Mouse (Mus musculus) right cerebral cortex, adult 2 months (tissue): ENCODE results near the gene Hddc2.

Experiments
- DNase-seq, 2 experiments: peaks; one replicate each; pipeline ENCODE4 v3.0.0; 2021 to 2022; ENCODE audit warnings: low spot score in 2 of 2

The Hddc2 gene

DNA sequence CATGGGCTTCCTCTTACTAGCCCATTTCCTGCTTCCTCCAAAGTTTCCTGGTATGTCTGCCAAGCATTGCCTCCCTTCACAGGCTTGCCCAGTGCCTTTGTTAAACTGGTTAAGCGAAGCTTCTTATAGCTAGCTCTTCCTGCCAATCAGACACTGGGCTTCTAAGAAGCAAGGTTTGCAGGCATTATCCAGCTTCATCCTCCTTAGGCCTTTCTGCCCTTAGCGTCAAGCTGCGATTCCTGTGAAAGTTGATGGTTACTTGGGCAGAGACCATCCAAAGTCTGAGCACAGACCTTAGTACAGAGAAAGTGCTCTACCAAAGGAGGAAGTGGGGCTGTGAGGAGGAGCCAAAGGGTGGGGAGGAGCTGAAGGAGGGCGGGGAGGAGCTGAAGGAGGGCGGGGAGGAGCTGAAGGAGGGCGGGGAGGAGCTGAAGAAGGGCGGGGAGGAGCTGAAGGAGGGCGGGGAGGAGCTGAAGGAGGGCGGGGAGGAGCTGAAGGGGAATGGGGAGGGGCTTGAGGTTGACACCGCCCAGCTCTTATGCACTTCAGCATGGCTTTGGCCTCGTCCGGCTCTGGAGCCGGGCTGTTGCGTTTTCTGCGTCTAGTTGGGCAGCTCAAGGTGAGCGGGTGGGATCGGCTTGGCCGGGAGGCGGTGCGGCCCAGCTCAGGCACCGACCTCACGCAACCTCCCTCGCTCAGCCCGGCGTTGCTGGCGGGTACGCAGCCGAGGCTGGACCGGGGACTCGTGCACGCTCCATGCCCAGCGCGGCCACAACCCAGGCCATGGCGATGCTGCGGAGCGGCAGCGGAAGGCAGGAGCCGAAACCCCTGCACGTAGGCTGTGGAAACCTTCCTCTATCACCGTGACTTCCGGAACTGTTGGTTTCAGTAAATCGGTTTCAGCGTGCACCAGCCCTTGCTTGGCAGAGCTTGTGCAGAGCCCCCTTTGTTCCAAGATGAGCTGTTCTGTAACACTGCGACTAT is at the start of gene Hddc2:
Gene Hddc2 (plus strand): TSS at position 519 of the 984 bp plus-strand sequence.
- peak; percentile 68 to 70 for DNase-seq

DNA sequence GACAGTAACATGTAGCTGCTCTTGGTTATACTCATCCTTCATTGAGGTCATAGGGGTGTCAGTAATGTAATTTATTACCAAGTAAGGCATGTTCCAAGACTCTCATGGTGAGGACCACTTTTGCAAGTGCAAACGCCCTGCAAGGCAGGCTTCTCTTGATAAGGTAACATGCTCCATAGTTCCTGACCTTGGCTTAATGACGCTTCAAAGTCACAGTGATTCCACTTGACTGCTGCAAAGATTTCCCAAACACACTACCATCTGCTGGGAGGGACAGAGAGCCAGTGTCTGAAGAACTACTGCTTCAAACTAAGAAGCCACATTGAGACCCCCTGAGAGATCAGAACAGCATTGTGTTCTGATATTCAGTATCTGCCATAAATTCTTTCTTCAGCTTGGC is 40.4 kb upstream of the Hddc2 start:
- no peak for DNase-seq

DNA sequence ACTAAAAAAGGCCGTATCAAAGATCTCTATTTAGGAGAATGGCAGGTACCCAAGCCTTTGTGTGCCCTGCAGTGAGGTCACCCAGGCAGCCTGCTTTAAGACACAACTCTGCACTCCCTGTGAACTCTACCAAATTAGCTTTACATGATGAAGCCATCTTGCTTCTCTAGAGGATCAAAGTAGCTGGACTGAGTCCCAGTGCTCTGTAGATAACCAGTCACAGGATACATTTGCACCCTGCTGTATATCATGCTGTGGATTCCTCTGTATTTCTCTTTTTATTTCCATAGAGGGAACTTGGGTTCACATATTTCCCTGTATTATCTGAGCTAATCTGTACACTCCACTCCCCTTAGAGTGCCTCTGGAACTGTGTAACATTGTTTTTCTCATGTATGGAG is 40.0 kb upstream of the Hddc2 start:
- DNase-seq: no peak

DNA sequence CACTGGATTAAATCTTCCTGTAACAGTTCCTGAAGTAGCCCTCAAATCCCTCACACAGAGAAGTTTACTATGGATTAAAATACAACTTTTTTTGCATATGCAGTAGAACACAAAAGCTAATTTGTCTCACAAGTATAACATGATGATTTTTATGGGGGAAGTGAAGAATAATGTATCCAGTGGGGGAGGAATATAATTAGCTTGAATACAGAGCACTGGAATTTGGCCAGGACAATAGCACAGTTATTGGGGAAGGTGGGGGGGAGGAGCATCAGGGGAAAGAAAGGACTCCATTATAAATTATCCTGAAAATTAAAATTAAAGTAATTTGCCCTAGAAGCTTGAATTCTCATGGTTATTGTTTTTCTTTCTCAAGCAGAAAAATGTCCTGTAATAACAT is 25.4 kb upstream of the Hddc2 start:
- no peak for DNase-seq

DNA sequence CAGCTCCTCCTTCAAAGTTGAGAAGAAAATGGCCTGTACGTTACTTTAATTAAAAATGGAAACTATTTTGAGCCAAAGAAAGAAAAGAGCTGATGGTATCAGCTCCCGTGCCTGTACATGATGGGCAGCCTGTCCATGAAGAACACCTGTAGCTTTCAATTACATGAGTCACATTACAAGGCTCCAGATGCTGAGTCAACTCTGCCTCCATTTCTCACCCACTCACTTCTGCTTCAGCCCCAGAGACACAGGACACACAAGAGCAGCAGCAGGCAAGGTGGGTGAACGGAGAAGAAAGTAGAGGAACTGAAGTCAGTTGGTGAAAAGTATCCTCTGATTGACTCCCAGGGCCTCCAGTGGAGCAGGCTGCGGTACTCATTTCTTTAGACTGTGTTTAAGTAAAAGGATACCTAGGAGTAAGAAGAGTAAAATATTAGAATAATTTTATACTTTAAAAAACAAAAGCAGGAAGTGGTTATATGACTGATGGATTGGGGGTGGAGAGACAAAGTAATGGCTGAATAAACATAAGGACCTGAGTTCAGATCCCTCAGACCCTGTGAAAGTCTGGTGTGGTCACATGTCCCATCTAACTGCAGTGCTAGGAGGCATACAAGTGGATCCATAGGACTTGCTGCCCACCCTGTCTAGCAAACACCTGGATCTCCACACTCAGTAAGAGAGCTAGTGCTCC is 24.3 kb upstream of the Hddc2 start:
- DNase-seq: peak in 1 of 2 experiments; percentile 3

DNA sequence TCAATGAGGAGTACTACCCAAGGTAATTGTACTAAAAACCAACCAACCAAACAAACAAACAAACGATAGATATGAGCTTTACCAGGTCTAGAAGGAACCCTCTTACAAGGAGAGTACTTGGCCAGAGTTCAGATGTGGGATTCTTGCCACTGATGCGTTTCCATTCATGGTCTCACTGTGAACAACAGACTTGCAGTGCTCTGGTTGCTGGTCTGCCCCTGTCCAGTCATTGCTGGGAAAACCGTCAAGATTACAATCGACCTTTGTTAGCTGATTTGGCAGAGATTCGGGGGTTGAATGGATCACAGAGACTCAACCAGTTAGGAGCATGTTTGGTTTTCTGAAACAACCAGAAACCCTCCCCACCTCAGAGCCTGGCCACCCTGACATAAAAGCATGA is 17.5 kb upstream of the Hddc2 start:
- no peak for DNase-seq

DNA sequence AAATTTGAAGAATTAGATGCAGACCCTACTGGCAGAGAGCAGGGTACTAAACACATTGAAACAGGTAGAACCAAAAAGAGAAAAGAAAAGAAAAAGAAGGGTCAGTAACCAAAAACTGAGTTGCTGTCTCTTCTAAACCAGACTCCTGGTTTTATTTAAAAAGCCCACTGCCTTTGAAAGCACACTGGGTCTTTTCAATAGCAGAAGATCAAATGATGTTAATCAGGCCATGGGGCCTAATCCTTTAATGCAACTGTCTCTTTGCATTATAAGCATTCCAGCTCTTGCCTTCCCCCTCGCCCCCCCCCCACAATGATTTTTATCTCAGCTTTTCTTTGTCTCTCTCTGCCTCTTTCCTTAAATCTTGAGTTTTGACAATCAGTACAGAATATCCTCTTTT is 16.7 kb upstream of the Hddc2 start:
- no peak for DNase-seq

DNA sequence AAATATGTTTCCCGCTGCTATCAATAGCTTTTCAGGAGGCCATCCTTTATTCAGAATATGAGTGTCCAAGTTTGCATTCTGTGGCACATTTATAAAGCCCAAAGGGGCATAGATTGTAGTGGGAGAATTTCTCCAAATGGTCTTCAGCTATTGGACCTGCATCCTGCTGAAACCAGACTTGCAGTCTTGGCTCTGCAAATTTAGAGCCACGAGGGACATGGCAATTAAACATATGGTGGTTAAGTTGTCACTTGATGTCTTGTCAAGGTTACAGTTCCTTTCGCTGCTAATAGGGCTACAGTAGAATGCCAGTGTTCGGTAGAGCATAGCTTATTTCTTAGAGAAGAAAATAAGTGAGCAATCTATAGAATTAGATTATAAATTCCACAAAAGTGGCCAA is 16.1 kb upstream of the Hddc2 start:
- DNase-seq: no peak

DNA sequence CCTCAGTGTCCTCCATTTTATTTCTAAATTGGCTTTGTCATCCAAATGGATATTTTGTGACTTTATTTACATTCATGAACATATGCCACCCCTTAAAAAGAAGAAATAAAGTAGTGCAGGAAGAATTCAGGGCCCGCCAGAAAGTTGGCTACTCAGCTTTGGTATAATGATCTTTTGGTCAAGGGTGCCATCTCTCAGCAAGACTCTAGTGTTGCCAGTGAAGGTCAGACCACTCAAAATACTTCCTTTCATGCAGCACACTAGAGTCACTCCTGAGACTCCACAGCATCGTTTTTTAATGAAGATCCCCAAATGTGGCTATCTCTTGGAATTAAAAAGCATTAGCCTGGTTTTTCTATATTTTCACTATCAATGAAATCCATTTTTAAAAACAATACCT is 14.9 kb upstream of the Hddc2 start:
- no peak for DNase-seq

DNA sequence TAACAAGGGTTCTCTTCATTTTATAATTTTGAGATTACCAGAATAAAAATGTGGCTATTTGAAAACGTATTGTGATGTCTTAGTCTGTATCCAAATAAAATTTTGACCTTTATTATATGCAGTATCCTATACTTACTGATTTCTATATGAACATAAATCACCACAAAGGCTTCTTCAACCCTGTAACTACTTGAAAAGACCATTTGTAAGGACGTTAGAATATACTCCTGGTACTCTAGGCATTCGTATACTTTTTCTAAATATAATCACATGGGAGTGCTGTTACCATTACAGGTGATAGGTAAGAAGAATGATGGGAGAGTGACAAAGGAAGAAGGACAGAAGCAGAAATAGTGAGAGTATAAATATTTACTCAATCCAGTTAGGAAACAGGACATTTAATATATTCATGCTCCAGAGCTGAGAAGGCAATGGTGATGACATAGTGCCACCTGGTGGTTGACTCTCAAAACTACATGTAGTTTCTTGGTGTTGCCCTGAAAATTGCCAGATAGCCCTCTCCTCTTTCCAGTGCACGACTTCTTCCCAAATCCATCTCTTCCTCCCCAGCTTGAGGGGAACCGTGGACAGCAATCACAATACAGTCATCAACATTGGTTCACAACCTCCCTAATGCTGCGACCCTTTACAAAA is 14.1 kb upstream of the Hddc2 start:
- peak; percentile 76 to 81 for DNase-seq

DNA sequence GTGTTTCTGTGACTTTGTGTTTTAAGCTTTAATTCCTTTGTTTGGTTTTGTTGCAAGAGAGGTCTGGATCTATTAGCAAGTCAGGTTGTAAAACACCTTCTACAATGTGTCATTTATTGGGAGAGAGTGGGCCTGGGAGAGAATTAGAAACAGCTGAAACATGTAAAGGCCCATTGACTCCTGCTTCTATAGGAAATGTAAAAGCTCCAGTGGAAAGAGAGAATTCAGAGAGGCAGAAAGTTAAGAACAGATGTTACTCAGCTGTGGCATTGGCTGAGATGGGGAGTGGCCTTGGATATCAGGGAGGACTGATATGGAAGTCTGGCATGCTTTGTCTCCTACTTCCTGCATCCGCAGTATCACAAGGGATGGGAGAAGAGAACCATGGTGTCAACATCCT is 12.9 kb upstream of the Hddc2 start:
- DNase-seq: no peak

DNA sequence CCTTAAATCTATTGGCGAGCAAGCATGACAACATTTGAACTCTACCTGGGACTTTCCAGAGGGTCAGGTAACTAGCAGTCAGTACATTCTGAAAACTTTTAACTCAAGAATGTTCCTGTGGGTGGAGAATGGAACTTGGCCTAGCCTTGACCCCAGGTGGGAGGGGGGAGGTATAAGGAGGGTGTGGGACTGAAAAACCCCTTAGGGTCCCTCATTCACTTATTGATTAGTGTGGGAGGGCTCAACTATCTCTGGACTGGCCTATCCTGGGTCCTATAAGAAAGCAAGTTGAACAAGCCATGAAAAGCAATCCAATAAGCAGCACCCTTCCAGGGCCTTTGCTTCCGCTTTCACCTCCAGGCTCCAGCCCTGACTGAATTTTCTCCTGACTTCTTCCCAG is 9.7 kb upstream of the Hddc2 start:
- no peak for DNase-seq

DNA sequence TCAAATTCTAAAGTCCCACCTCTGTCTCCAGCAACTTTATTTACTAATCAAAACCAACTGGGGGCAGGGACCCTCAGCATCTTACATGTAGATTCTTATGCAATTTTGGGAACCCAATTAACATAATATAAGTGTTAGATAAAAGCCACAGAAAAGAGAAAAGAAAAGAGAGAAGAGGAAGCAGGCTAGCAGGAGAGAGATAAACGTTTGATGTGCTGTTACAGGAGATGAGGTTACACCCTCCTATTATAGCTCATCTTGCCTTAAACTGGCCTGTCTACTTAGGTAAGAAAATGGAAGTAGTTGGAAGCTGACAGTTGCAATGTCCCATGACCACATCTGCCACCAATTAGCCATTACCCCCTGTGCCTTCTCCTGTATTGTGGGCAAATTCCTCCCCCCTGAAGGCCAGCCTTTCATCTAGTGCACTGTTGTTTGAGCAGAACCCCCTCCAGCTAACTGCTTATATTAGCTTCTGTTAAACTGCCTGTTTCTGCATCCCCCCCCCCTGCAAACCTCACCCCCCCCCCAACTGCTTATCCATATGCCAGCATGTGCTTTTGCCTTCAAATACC is 6.1 kb upstream of the Hddc2 start:
- DNase-seq: no peak

DNA sequence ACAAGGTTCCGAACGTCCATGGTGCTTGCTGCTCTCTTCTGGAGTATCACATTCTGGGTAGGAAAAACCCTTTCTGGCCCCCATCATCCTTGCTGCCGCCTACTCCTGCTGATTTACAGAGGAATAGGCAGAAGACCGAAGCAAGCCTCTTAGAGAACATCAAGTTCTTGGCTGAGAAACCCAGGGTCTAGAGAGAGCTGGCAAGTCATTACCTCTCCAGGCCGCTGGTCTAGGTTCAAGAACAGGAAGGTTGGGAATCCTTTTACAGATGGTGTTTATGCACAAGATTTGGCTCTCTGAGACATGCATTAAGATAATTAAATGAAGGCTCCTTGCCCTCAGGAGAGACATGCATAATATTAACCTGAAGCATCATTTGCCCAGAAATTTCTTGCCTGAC is 5.3 kb downstream of the Hddc2 start:
- DNase-seq: no peak

DNA sequence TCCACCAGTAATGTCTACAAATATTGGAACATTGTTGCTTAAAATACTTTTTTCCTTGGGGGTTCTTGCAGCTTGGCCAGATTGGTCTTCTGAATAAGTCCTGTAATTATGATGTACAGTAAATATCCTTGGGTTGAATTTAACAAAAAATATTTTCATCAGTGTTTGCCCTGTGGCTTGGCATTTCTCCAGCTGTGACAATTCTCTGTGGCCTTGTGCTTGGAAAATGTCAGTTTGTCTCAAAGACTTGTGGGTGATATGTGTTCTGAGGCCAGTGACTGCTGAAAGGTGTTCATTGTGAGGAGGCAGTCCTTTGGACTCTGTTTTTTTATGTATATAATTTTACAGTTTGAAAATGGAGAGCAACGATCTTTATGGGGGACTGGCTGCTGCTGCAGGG is 16.3 kb downstream of the Hddc2 start:
- no peak for DNase-seq

DNA sequence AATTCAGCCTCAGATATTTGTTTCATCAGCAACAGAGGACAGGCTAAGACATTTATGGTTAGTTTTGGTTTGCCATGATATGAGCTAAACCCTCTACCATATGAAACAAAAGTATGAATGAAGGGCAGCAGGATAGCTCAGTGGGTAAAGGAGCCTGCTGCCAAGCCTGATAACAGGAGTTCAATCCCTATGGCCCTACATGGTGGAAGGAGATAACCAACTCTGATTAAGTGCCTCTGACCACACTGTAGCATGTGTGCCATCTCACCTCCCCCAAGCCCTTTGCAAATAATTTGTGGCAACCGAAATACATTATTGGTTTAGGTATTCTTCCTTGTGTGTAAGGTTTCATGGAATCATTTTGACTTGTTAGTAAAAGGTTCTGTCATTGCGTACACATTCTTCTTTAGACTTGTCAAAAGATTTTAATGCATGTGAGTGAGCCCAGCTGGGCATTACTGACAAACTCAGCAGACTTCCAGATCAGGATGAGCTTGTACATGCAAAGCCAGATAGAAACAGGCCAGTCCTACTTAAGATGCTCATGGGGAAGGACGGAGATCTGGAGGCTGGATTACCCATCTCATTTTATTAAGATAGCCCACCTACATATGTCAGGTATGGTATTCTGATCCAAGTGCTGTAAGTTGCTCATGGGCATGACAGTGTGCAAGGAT is 17.2 kb downstream of the Hddc2 start:
- no peak for DNase-seq

DNA sequence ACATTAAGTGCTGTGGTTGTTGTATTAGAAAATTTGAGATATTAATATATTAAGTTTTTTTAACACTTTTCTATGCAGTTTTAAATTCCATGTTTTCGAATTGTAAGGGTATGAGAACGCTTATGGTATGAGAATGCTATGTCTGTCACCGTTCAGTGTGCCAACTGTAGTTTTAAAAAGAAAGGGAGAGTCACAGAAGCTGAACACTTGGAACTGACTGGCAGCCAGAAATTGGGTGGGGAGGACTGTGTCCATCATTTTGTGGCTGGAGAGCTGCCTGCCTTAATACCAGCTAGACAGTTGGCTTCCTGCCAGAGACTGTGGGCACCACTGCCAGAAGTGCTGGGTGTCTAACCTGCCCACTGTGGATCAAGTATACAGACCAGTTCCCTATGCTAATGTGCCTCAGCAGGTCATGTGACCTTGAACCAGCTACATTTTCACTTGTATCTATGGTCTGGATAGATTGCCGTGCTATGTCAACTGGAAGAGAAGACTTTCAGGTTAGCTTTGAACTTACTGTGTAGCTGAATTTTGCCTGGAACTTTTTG is 18.1 kb downstream of the Hddc2 start:
- no peak for DNase-seq

DNA sequence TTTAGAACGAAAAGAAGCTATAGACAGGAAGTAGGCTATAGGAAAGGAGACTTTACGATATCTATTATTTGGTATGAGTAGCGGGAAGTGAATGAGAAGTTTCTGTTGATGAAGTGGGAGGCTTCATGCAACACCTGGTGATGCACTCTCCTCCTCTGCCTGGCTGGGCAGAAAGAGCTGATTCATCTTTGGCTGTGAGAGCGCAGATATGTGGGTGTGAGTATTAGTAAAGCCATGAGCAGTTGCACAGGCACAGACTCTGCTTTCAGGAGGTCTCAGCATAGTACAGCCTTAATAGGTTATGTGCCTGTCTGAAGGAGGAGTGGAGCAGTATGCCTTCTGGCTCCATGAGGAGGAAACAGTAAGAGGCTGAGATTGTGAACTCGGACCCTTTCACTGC is 23.2 kb downstream of the Hddc2 start:
- DNase-seq: peak; percentile 23 to 33

DNA sequence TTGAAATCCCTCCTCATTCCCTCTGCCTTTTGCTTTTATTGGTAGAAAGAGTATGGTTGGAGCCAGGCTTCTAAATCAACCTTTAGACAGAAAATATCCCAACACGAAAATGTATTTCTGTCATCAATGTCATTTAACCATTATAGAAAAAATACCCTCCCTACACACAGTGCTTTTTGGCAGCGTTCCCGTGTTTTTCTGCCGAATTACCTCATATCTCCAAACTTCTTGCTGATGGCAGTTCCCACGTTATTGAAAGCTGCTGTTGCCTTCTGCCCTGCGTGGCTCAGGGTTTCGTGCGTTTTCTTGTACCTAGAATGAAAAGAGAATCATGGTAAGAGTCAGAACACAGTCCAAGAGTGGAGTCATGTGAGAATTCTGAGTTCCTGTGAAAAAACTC is 33.2 kb downstream of the Hddc2 start:
- peak in 1 of 2 experiments; percentile 10 for DNase-seq

DNA sequence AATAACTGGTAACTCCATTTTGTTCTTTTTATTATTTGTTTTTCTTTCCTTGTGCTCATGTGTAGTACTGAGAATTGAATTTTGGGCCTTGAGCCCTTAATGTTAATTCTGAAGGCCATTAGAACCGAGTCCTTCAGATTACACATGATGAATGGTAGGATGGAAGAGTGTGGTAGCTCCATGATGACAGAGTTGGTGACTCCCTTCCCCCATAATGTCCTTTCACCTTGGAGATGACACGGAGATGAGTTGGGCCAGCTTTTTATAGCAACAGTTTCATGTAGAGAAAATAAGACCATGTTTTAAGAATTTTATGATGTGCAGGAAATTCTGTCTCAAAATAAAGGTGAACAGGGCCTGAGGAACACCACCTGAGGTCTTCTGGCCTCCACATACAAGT is 37.9 kb downstream of the Hddc2 start:
- no peak for DNase-seq

DNA sequence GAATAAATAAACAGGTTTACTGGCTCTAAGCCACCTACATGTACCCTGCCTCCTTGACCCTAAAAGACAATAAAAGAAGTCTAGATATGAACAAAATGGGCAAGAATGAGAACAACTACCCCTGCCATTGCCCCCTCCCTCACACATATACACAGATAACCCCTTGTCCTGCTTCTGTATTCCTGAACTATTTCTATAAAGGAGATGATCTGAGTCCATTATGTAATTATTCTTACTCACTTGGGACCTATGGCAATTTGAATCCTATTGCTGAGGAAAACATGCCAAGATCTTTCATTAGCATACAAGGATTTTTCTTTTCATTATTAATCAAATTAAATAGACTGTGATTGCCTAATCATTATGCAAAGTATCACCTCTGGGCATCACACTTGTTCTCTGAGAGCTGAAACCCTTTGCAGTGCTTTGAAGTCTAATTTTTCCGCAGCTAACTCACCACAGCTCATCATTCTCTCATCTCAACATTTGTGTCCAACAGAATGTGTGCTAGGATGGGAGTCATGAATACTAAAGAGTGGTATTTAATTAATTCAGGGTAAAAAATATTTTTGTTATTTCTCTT is 39.8 kb downstream of the Hddc2 start:
- no peak for DNase-seq
